Mouse (Mus musculus) stomach, postnatal 0 days (tissue): ENCODE measurements around the gene Ptprg. TPM values are rescaled to one million over a fixed set of nuclear protein-coding genes. Genes with fewer than 3 reads are reported as not detected.

Source experiments
- ATAC-seq: fragments of 200-750 bp; cut with Nextera tagmentation; 2 replicates; pipeline ENCODE4 v1.8.0; 2017; ENCODE audit not compliant: low FRiP score, low TSS enrichment
- DNase-seq: peaks from one replicate; pipeline ENCODE4 v3.0.0-alpha.2; 2016; ENCODE audit warnings: low spot score
- H3K27ac ChIP-seq: fragments of 300-500 bp; sonication (generic); replicated peaks from 2 replicates; pipeline ENCODE4 v1.5.1; 2014; ENCODE audit warnings: mild to moderate bottlenecking, control low read depth
- H3K27me3 ChIP-seq: fragments of 300-500 bp; sonication (generic); 2 replicates; pipeline ENCODE4 v1.6.1; 2014; ENCODE audit warnings: low read length; ENCODE audit not compliant: control insufficient read depth, insufficient read depth
- H3K36me3 ChIP-seq: fragments of 300-500 bp; sonication (generic); 2 replicates; pipeline ENCODE4 v1.6.1; 2014; ENCODE audit warnings: low read length, mixed read lengths; ENCODE audit not compliant: control insufficient read depth, insufficient read depth
- H3K4me1 ChIP-seq: fragments of 300-500 bp; sonication (generic); replicated peaks from 2 replicates; pipeline ENCODE4 v1.6.1; 2014; ENCODE audit warnings: antibody characterized with exemption; ENCODE audit not compliant: control insufficient read depth, insufficient read depth
- H3K4me2 ChIP-seq: fragments of 300-500 bp; sonication (generic); replicated peaks from 2 replicates; pipeline ENCODE4 v1.6.1; 2014; ENCODE audit warnings: low read depth, mild to moderate bottlenecking, control low read depth, moderate library complexity
- H3K4me3 ChIP-seq: fragments of 300-500 bp; sonication (generic); 2 replicates; pipeline ENCODE4 v1.5.1; 2014; ENCODE audit warnings: low read depth, low read length, control low read depth
- H3K9ac ChIP-seq: fragments of 300-500 bp; sonication (generic); 2 replicates; pipeline ENCODE4 v1.6.1; 2014; ENCODE audit warnings: mild to moderate bottlenecking, low read length, control low read depth, mixed read lengths
- H3K9me3 ChIP-seq: fragments of 300-500 bp; sonication (generic); 2 replicates; pipeline ENCODE4 v1.6.1; 2016; ENCODE audit warnings: low read length; ENCODE audit not compliant: control insufficient read depth
- CTCF ChIP-seq: IDR thresholded peaks from 2 replicates; pipeline ENCODE4 v1.5.1; 2016; ENCODE audit warnings: antibody characterized with exemption, low read depth, mild to moderate bottlenecking, moderate library complexity
- EP300 ChIP-seq: optimal IDR thresholded peaks from 2 replicates; pipeline ENCODE3; 2016; ENCODE audit warnings: antibody characterized with exemption
- WGBS: fragments of 180-500 bp; shearing (Covaris S2); extraction: QIAGEN DNeasy Blood & Tissue Kit; methylation state at CpG from one replicate; pipeline ENCODE4 v1.1.7; 2014; 5-methylcytosine and 5-hydroxymethylcytosine counted together
- polyA plus RNA-seq: library from polyadenylated mRNA; unstranded; fragments of >200 nt; fragmentation: Nextera tagmentation; extraction: Ambion mirVana; gene quantifications from 2 replicates; pipeline ENCODE4 v1.2.1, GENCODE M21; 2015

Ptprg gene
- polyA plus RNA-seq, 1 experiment from 2014 or later: 6.2 TPM

DNA sequence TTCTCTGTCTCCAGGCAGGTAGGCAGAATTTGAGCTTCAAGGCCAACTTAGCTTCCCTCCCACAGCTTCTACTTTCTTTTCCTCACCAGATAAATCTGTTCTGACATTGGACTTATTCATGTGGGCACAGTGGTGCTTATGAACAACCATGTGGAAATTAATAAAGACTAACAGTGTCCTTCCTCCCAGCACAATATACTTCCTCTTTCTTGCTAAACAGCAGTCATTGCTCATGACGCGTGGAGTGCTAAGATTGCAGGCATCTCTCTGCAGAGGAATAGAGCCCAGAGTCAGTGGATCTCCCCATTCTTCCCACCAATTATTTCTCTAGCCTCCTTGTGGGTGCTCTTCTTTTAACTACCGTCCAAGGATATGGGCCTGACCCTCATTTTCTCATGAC is 579.8 kb downstream of the Ptprg start:
- H3K9ac ChIP-seq: no peak overlapping the region
- no peak overlapping the region for H3K4me2 ChIP-seq
- no peaks in the 10 kb centered on the region for H3K9me3 ChIP-seq
- TF ChIP-seq CTCF (no peak), EP300 (no peak)
- no peak overlapping the region for H3K4me3 ChIP-seq
- no peaks in the 10 kb centered on the region for H3K36me3 ChIP-seq
- no peaks in the 10 kb centered on the region for H3K4me1 ChIP-seq
- no peaks in the 10 kb centered on the region for H3K27me3 ChIP-seq
- no peak overlapping the region for H3K27ac ChIP-seq
- 86% methylated on average over 3 of the region's 3 CpGs for WGBS
- ATAC-seq (no peak), DNase-seq (no peak)

- DNase-seq (no peak), ATAC-seq (no peak)
- no peak overlapping the region for H3K9ac ChIP-seq
- H3K4me3 ChIP-seq: no peak overlapping the region
- no peak overlapping the region for H3K4me2 ChIP-seq
- no peaks in the 10 kb centered on the region for H3K4me1 ChIP-seq
- H3K36me3 ChIP-seq: no peaks in the 10 kb centered on the region
- H3K9me3 ChIP-seq: no peaks in the 10 kb centered on the region
- no peaks in the 10 kb centered on the region for H3K27me3 ChIP-seq
- 83% methylated on average over 4 of the region's 4 CpGs for WGBS
- TF ChIP-seq EP300: no peak
- no peak for TF ChIP-seq CTCF
- H3K27ac ChIP-seq: no peak overlapping the region
Measured at GRCm38 (mm10) chr14:12134504-12134903, 581.2 kb downstream of the Ptprg start.

- Histone ChIP-seq H3K9ac (no peak overlapping the region), H3K4me1 (no peaks in the 10 kb centered on the region), H3K4me3 (no peak overlapping the region), H3K27me3 (no peaks in the 10 kb centered on the region), H3K27ac (no peak overlapping the region), H3K9me3 (no peaks in the 10 kb centered on the region), H3K36me3 (no peaks in the 10 kb centered on the region), H3K4me2 (no peak overlapping the region)
- DNase-seq (no peak), ATAC-seq (no peak)
- TF ChIP-seq EP300: no peak
- no peak for TF ChIP-seq CTCF
- 45% methylated on average over 4 of the region's 4 CpGs for WGBS
Measured at GRCm38 (mm10) chr14:12136536-12136935, 583.2 kb downstream of the Ptprg start.

DNA sequence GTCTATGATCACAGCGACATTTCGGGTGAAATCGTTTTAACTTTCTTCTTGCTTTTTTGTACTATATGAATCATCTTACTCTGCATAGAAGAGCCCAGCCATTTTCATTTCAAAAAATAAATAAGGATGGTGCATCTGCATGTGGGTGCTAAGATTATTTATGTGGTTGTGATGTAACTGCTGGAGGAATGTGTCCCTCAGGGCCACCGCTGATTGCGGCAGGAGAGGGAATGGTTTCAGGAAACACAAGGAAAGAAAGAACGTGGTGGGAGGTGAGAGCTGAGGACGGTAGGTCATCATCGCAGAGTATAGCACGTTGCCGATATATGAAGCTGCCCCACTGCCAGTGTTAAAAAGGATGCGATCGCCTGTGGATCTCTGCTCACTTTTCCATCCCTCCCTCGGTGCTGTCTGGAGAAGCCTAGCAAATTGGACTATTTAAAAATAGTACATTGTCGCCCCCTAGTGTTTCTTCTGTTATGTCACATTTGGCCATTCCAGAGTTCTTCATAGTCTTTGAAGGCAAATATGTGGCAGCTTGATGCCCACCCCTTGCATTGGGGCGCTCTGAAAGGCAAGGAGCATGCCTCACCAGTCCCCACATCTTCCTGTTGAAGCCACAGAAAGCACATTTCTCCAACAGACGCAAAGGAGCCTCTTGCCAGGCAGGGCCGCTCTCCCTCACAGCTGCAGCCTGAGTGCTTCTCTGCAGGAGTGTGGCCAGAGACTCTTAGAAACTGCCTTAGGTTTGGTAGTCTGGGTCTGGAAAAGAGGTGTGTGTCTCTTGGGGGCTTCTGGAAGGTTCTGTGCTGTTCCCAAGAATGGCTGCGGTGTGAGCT is 586.5 kb downstream of the Ptprg start:
- TF ChIP-seq CTCF: peak; percentile 83
- no peak for TF ChIP-seq EP300
- no peaks in the 10 kb centered on the region for H3K36me3 ChIP-seq
- no peak overlapping the region for H3K27ac ChIP-seq
- no peak overlapping the region for H3K4me2 ChIP-seq
- DNase-seq: no peak
- no peaks in the 10 kb centered on the region for H3K27me3 ChIP-seq
- WGBS: 48% methylated on average over 18 of the region's 18 CpGs
- no peak overlapping the region for H3K4me3 ChIP-seq
- no peak overlapping the region for H3K9ac ChIP-seq
- ATAC-seq: peak; percentile 40; the same call in 1 of the 2 replicates
- no peaks in the 10 kb centered on the region for H3K9me3 ChIP-seq
- no peaks in the 10 kb centered on the region for H3K4me1 ChIP-seq

- no peaks in the 10 kb centered on the region for H3K36me3 ChIP-seq
- no peak for ATAC-seq
- no peak overlapping the region for H3K9ac ChIP-seq
- H3K27ac ChIP-seq: no peak overlapping the region
- H3K4me2 ChIP-seq: no peak overlapping the region
- H3K27me3 ChIP-seq: no peaks in the 10 kb centered on the region
- DNase-seq: no peak
- WGBS: 58% methylated on average over 8 of the region's 8 CpGs
- H3K4me1 ChIP-seq: no peaks in the 10 kb centered on the region
- no peaks in the 10 kb centered on the region for H3K9me3 ChIP-seq
- TF ChIP-seq CTCF: no peak
- TF ChIP-seq EP300: no peak
- H3K4me3 ChIP-seq: no peak overlapping the region
Measured at GRCm38 (mm10) chr14:12143941-12144485, 590.7 kb downstream of the Ptprg start.

DNA sequence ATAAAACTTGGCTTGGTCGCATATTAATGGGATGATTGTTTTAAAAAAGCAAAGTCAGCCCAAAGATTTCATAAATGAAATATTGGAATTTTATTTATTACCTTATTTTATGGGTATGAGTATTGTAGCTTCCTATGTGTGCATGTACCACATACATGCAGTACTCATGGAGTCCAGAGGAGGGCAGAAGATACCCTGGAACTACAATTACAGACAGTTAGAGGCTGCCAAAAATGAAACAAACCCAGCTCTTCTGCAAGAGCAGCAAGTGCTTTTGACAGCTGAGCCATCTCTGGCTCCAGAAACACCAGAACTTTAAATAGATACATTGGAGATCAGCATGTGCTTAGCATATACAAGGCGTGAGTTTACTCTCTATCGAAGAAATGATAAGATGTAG is 592.6 kb downstream of the Ptprg start:
- H3K4me3 ChIP-seq: no peak overlapping the region
- no peak for DNase-seq
- WGBS: 92% methylated on average over 3 of the region's 3 CpGs

More for the DNA sequence above, 592.6 kb downstream of the Ptprg start:
- H3K4me2 ChIP-seq: no peak overlapping the region
- no peak overlapping the region for H3K27ac ChIP-seq
- H3K36me3 ChIP-seq: no peaks in the 10 kb centered on the region
- H3K27me3 ChIP-seq: no peaks in the 10 kb centered on the region
- TF ChIP-seq CTCF: peak; percentile 36
- no peak for TF ChIP-seq EP300
- H3K9me3 ChIP-seq: no peaks in the 10 kb centered on the region
- no peak overlapping the region for H3K9ac ChIP-seq
- no peaks in the 10 kb centered on the region for H3K4me1 ChIP-seq
- ATAC-seq: no peak
